Mouse (Mus musculus): Measurements from ENCODE around the gene Ifitm3.

DNA sequence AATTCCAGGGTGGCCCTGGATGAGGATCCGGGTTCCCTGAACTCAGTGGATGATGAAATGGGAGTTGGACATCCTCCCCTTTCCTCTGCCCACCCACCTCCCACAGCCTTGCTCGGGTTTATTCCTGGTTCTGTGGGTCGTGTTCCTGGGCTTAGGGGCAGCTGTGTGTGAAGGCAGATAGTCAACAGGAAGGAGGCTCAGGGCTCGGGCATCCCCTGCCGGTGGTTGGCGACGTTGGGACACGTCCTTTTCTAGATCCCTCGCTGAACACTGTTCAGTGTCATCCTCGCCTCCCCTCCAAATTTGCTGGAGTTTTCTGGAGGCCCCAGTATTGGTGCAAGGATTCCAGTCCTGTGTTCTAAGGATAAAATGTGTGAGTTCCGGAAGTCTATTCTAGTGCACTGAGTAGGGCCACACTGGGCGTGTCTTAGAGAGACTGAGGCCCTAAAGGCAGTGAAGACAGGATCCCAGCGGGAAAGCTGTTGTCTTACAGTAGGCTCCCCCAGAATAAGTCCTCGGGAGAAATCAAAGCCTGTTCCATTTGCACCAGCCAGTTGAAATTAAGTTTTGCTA lies 19.4 kb downstream of the Ifitm3 start:
- TF ChIP-seq POLR2A (IDR thresholded peaks at IDR 0.05; ENCODE audit: control insufficient read depth, low read depth, low read length): no peak
- TF ChIP-seq CTCF (IDR thresholded peaks at IDR 0.05; ENCODE audit: control insufficient read depth, insufficient read depth, insufficient replicate concordance, low read depth, low read length): no peak
